Mouse (Mus musculus) liver, embryonic 14.5 days (tissue): ENCODE results near the gene Prkd3. TPM values are rescaled to one million over a fixed set of nuclear protein-coding genes. Genes with fewer than 3 reads are reported as not detected.

Experiments
- ATAC-seq: fragments of 200-750 bp; cut with Nextera tagmentation; 2 replicates; pipeline ENCODE4 v1.8.0; 2017; ENCODE audit warnings: moderate number of reproducible peaks, mild to moderate bottlenecking, moderate library complexity; ENCODE audit not compliant: insufficient read depth
- DNase-seq, 3 experiments: peaks; one replicate each; pipeline ENCODE4 v3.0.0-alpha.2; 2012 to 2013; ENCODE audit warnings: low read depth in 3 of 3, low spot score in 3 of 3
- H3K27ac ChIP-seq: fragments of 300-500 bp; sonication (generic); 2 replicates; pipeline ENCODE4 v1.5.1; 2014; ENCODE audit warnings: moderate library complexity, mild to moderate bottlenecking, control low read depth, inconsistent platforms
- H3K27me3 ChIP-seq: fragments of 300-500 bp; sonication (generic); 2 replicates; pipeline ENCODE4 v1.6.1; 2014; ENCODE audit warnings: mild to moderate bottlenecking, low read length, moderate library complexity; ENCODE audit not compliant: control insufficient read depth, insufficient read depth
- H3K36me3 ChIP-seq: fragments of 300-500 bp; sonication (generic); replicated peaks from 2 replicates; pipeline ENCODE4 v1.6.1; 2014; ENCODE audit warnings: low read depth; ENCODE audit not compliant: control insufficient read depth, insufficient read depth
- H3K4me1 ChIP-seq, 2 experiments: fragments of 200-500 bp in 1 of 2; fragments of 300-500 bp in 1 of 2; sonication (generic) in 1 of 2; replicated peaks; 2 replicates each; pipeline ENCODE4 v1.6.1; 2012 to 2014; ENCODE audit warnings: antibody characterized with exemption in 1 of 2, inconsistent platforms in 1 of 2, low read length in 1 of 2; ENCODE audit not compliant: control insufficient read depth in 2 of 2, insufficient read depth in 2 of 2
- H3K4me2 ChIP-seq: fragments of 300-500 bp; sonication (generic); 2 replicates; pipeline ENCODE4 v1.6.1; 2014; ENCODE audit warnings: low read depth, mild to moderate bottlenecking, control low read depth, moderate library complexity
- H3K4me3 ChIP-seq, 2 experiments: fragments of 200-500 bp in 1 of 2; fragments of 300-500 bp in 1 of 2; sonication (generic) in 1 of 2; 2 replicates each; pipeline ENCODE4 v1.5.1; 2012 to 2014; ENCODE audit warnings: low read depth in 2 of 2, low read length in 2 of 2, mild to moderate bottlenecking in 2 of 2, control low read depth in 1 of 2, inconsistent platforms in 1 of 2, moderate library complexity in 1 of 2; ENCODE audit not compliant: insufficient read depth in 1 of 2
- H3K9ac ChIP-seq: fragments of 300-500 bp; sonication (generic); replicated peaks from 2 replicates; pipeline ENCODE4 v1.6.1; 2014; ENCODE audit warnings: mild to moderate bottlenecking, control low read depth, moderate library complexity
- H3K9me3 ChIP-seq: fragments of 300-500 bp; sonication (generic); 2 replicates; pipeline ENCODE4 v1.6.1; 2016; ENCODE audit warnings: low read length, mixed read lengths; ENCODE audit not compliant: control insufficient read depth
- CTCF ChIP-seq: IDR thresholded peaks from 2 replicates; pipeline ENCODE4 v1.5.1; 2016; ENCODE audit warnings: antibody characterized with exemption, low read depth, control low read depth
- EP300 ChIP-seq: IDR thresholded peaks from 2 replicates; pipeline ENCODE4 v1.6.1; 2016; ENCODE audit warnings: antibody characterized with exemption, low read depth
- WGBS: fragments of 180-500 bp; shearing (Covaris S2); extraction: QIAGEN DNeasy Blood & Tissue Kit; methylation state at CpG from one replicate; pipeline ENCODE4 v1.1.7; 2014; ENCODE audit not compliant: insufficient replicate concordance; 5-methylcytosine and 5-hydroxymethylcytosine counted together
- polyA plus RNA-seq, 2 experiments: library from polyadenylated mRNA; depleted of rRNA in 1 of 2; stranded (reverse) in 1 of 2; unstranded in 1 of 2; fragments of >200 nt; fragmentation: Nextera tagmentation in 1 of 2; extraction: Ambion mirVana in 1 of 2; gene quantifications; 2 replicates each; pipeline versions ENCODE4 v1.2.1 to v1.2.3; 2012 to 2014

Prkd3 gene
- polyA plus RNA-seq, 2 experiments, result 6.0 TPM

DNA sequence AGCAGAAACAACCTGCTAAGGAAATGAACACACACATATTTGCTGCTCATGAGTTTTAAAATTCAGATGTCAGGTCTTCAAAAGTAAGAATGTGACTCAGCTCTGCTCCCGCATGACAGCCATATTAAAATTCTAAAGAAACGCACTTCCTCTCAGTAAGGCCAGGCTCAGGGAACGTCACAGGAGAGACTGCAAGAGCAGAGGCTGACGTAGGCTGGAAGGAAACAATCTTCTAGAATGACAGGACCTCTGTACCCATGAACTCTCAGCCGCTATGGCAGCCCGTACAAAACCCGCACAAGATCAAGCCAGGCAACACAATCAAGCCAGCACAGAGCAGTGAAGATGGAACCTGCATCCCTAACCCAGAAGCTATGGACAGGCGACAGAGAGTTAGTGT, 31.6 kb downstream of the Prkd3 start:
- Histone ChIP-seq H3K36me3 (no peaks in the 10 kb centered on the region), H3K9me3 (no peaks in the 10 kb centered on the region), H3K9ac (no peak overlapping the region), H3K4me2 (no peak overlapping the region), H3K4me3 (no peak overlapping the region), H3K27me3 (no peaks in the 10 kb centered on the region), H3K27ac (no peak overlapping the region), H3K4me1 (peaks cover 0 to 5% of the 10 kb centered on the region in 2 experiments; a peak in 2 of 4 replicates)
- no peak for TF ChIP-seq CTCF
- TF ChIP-seq EP300, result no peak
- no peak for ATAC-seq
- no peak for DNase-seq
- WGBS, result 56% methylated on average over 8 of the region's 8 CpGs

DNA sequence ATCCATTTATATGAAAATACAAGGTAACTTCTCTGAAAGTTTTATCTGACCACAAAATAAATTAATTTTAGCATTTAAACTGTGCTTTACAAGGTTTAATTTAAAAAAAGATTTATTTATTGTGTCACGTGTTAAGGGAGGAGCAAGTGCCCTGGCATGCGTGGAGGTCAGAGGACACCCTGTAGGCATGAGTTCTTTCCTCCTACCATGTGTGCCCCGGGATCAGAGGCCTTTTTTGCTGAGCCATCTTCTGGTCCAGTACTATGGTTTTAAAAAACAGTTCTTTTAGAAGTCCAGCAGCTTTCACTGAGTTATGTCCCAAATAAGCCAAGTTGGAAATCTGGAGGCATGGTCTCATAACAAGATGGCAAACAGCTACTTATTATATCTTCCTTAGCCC, 36.9 kb downstream of the Prkd3 start:
- no peak overlapping the region for H3K4me2 ChIP-seq
- ATAC-seq, result no peak
- H3K9me3 ChIP-seq, result no peaks in the 10 kb centered on the region
- H3K27ac ChIP-seq, result no peak overlapping the region
- no peaks in the 10 kb centered on the region for H3K4me1 ChIP-seq
- H3K4me3 ChIP-seq, result no peak overlapping the region
- WGBS, result 69% methylated on average over 3 of the region's 3 CpGs
- H3K36me3 ChIP-seq, result no peaks in the 10 kb centered on the region; the same call in 1 of the 2 replicates
- DNase-seq, result no peak
- H3K27me3 ChIP-seq, result no peaks in the 10 kb centered on the region
- TF ChIP-seq CTCF (no peak), EP300 (no peak)
- H3K9ac ChIP-seq, result no peak overlapping the region

GRCm38 (mm10) chr17:78983166-78983565, 37.5 kb downstream of the Prkd3 start:
- Histone ChIP-seq H3K27me3 (no peaks in the 10 kb centered on the region), H3K9ac (no peak overlapping the region), H3K36me3 (no peaks in the 10 kb centered on the region; the same call in 1 of the 2 replicates), H3K9me3 (no peaks in the 10 kb centered on the region), H3K4me3 (no peak overlapping the region), H3K4me2 (no peak overlapping the region), H3K4me1 (no peaks in the 10 kb centered on the region), H3K27ac (no peak overlapping the region)
- TF ChIP-seq EP300 (no peak), CTCF (no peak)
- ATAC-seq (no peak), DNase-seq (no peak)
- WGBS, result 87% methylated on average over 8 of the region's 8 CpGs

GRCm38 (mm10) chr17:78968500-78968899, 52.1 kb downstream of the Prkd3 start:
- H3K4me3 ChIP-seq, result no peak overlapping the region
- H3K27ac ChIP-seq, result no peak overlapping the region
- no peaks in the 10 kb centered on the region for H3K9me3 ChIP-seq
- no peak for ATAC-seq
- no peaks in the 10 kb centered on the region for H3K36me3 ChIP-seq
- H3K27me3 ChIP-seq, result no peaks in the 10 kb centered on the region
- no peak for DNase-seq
- no peak overlapping the region for H3K9ac ChIP-seq
- no peaks in the 10 kb centered on the region for H3K4me1 ChIP-seq
- TF ChIP-seq EP300 (no peak), CTCF (no peak)
- 69% methylated on average over 3 of the region's 3 CpGs for WGBS
- H3K4me2 ChIP-seq, result no peak overlapping the region

- Histone ChIP-seq H3K9ac (no peak overlapping the region), H3K4me1 (no peaks in the 10 kb centered on the region), H3K27me3 (no peaks in the 10 kb centered on the region), H3K9me3 (no peaks in the 10 kb centered on the region), H3K36me3 (no peaks in the 10 kb centered on the region; the same call in 1 of the 2 replicates), H3K4me2 (no peak overlapping the region), H3K27ac (no peak overlapping the region), H3K4me3 (no peak overlapping the region)
- no peak for ATAC-seq
- WGBS, result 77% methylated on average over 11 of the region's 11 CpGs
- no peak for DNase-seq
- TF ChIP-seq CTCF, result no peak
- no peak for TF ChIP-seq EP300
Measured at GRCm38 (mm10) chr17:78966092-78966883, 54.3 kb downstream of the Prkd3 start.
